Mouse (Mus musculus): Measurements from ENCODE around the gene Lemd1.

GRCm38 (mm10) chr1:132301242-132301641, 110.0 kb downstream of the Lemd1 start:
- TF ChIP-seq POLR2A (IDR thresholded peaks at IDR 0.05; ENCODE audit: low read depth, low read length) (no peak), CTCF (IDR thresholded peaks at IDR 0.05; ENCODE audit: extremely low read depth, insufficient read depth, insufficient read length, insufficient replicate concordance) (no peak)

Data from spleen, adult 2 months (tissue).